Mouse (Mus musculus): Measurements from ENCODE around the gene Dnah8.

- TF ChIP-seq POLR2A (IDR thresholded peaks at IDR 0.05; ENCODE audit: extremely low read depth, insufficient read depth, low read length) (no peak), CTCF (IDR thresholded peaks at IDR 0.05; ENCODE audit: extremely low read depth, insufficient read depth, low read length) (no peak)
Observed at GRCm38 (mm10) chr17:30781046-30781445, 156.9 kb downstream of the Dnah8 start.
